7 mouse cellular contexts compared by ENCODE assay signal in the genomic region with DNA sequence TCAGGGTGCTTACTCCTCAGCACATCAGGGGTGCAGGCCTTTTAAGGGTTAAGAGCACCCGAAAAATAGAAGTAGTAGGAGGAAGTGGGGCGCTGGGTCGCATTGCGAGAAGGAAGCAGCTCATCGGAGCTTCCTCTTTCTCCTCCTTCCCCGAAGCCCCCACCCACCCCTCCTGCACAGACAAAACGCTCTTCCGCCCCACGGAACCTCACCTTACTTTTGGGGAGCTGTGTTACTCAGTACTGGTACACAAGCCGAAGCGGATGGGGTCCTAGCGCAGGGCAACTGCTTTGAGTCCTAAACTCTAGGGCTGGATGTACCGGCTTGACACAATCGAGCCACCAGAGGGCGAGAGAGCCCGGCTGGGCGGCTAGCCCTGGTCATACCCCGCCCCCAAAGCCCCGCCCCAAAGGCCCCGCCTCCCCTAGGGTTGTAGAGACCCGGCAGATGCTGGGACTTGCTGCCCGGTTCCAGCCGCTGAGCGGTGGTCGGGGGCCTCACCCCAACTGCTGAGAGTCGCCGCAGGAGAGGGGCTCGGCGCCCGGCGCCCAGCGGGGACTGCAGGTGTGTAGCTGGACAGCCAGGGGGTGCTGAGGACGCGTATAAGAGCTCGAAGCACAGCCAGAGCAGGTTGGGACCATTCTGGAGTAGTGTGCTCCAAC. TPM values are rescaled to one million over a fixed set of nuclear protein-coding genes. Genes with fewer than 3 reads are reported as not detected.
DNase-seq lines count a peak whose midpoint lies in the region; ATAC-seq and TF ChIP-seq lines count a peak whose summit lies in the region.

A gene (plus strand): TSS at position 423 of the 662 bp plus-strand sequence.

- no peak within 1 kb of the TSS for H3K27ac ChIP-seq in intestine, postnatal 0 days (ENCODE audit: low read depth, low read length)
- H3K27ac ChIP-seq in limb, embryonic 12.5 days, result no peak within 1 kb of the TSS
- no peak within 1 kb of the TSS for H3K27ac ChIP-seq in midbrain, embryonic 14.5 days (replicated peaks; ENCODE audit: low read depth, low read length)

- H3K36me3 ChIP-seq in intestine, postnatal 0 days (ENCODE audit: control insufficient read depth, insufficient read depth), result no peaks in the 10 kb centered on the region
- no peaks in the 10 kb centered on the region for H3K36me3 ChIP-seq in limb, embryonic 12.5 days
- no peaks in the 10 kb centered on the region for H3K36me3 ChIP-seq in midbrain, embryonic 14.5 days (ENCODE audit: control insufficient read depth, insufficient read depth, low read length)

- peak; percentile 75 for TF ChIP-seq CTCF in intestine, postnatal 0 days (IDR thresholded peaks at IDR 0.05; ENCODE audit: low read depth)

- no peaks in the 10 kb centered on the region for H3K9me3 ChIP-seq in intestine, postnatal 0 days (ENCODE audit: control insufficient read depth)
- H3K9me3 ChIP-seq in limb, embryonic 12.5 days, result no peaks in the 10 kb centered on the region
- H3K9me3 ChIP-seq in midbrain, embryonic 14.5 days (ENCODE audit: control insufficient read depth, low read length), result no peaks in the 10 kb centered on the region

- DNase-seq in adipocyte (ENCODE audit: low spot score), result peak; percentile 71
- peak; percentile 73 for DNase-seq in embryo, embryonic 11.5 days (ENCODE audit: low read depth, low spot score)
- DNase-seq in midbrain, embryonic 14.5 days, result peak; percentile 83
- DNase-seq in spleen, adult 12 weeks (ENCODE audit: low spot score), result peak; percentile 67

- peaks cover 2% of the 10 kb centered on the region; the same call in 1 of the 2 replicates for H3K27me3 ChIP-seq in intestine, postnatal 0 days (replicated peaks; ENCODE audit: control insufficient read depth, insufficient read depth, low read length)
- peaks cover 35% of the 10 kb centered on the region for H3K27me3 ChIP-seq in limb, embryonic 12.5 days
- H3K27me3 ChIP-seq in midbrain, embryonic 14.5 days (ENCODE audit: control insufficient read depth, insufficient read depth, low read length), result peaks cover 5% of the 10 kb centered on the region

- H3K4me2 ChIP-seq in intestine, postnatal 0 days (replicated peaks; ENCODE audit: low read depth), result peak within 1 kb of the TSS; percentile 75
- H3K4me2 ChIP-seq in limb, embryonic 12.5 days, result peak within 1 kb of the TSS; percentile 68
- H3K4me2 ChIP-seq in midbrain, embryonic 14.5 days (ENCODE audit: low read length), result peak within 1 kb of the TSS; percentile 53

- peak; percentile 70 for ATAC-seq in granulocyte monocyte progenitor cell, adult 5-6 weeks (replicated peaks; ENCODE audit: poor library complexity, severe bottlenecking)
- ATAC-seq in intestine, postnatal 0 days, result peak; percentile 70
- ATAC-seq in limb, embryonic 12.5 days (ENCODE audit: insufficient number of reproducible peaks, insufficient read depth, low FRiP score, low TSS enrichment, low read depth), result peak; percentile 87
- peak; percentile 62; the same call in 1 of the 2 replicates for ATAC-seq in midbrain, embryonic 14.5 days (ENCODE audit: low FRiP score, low TSS enrichment)

- H3K4me1 ChIP-seq in intestine, postnatal 0 days (replicated peaks; ENCODE audit: control insufficient read depth, insufficient read depth, low read length), result peaks cover 4% of the 10 kb centered on the region; the same call in 1 of the 2 replicates
- H3K4me1 ChIP-seq in limb, embryonic 12.5 days (replicated peaks), result peaks cover 27% of the 10 kb centered on the region
- H3K4me1 ChIP-seq in midbrain, embryonic 14.5 days (ENCODE audit: control insufficient read depth, insufficient read depth, low read length), result peaks cover 11% of the 10 kb centered on the region

- peak within 1 kb of the TSS; percentile 31 for H3K9ac ChIP-seq in intestine, postnatal 0 days (ENCODE audit: low read depth, low read length)
- H3K9ac ChIP-seq in limb, embryonic 12.5 days (replicated peaks), result peak within 1 kb of the TSS; percentile 47; the same call in 1 of the 2 replicates
- H3K9ac ChIP-seq in midbrain, embryonic 14.5 days (replicated peaks; ENCODE audit: low read length), result no peak within 1 kb of the TSS

- WGBS in intestine, postnatal 0 days, result 7% methylated on average over 34 of the region's 35 CpGs
- WGBS in limb, embryonic 12.5 days, result 5% methylated on average over 34 of the region's 35 CpGs
- WGBS in midbrain, embryonic 14.5 days, result 9% methylated on average over 35 of the region's 35 CpGs

- peak within 1 kb of the TSS; percentile 38 for H3K4me3 ChIP-seq in intestine, postnatal 0 days (ENCODE audit: low read depth, low read length)
- peak within 1 kb of the TSS; percentile 45 for H3K4me3 ChIP-seq in limb, embryonic 12.5 days (replicated peaks)
- peak within 1 kb of the TSS; percentile 31 for H3K4me3 ChIP-seq in midbrain, embryonic 14.5 days (replicated peaks; ENCODE audit: low read depth, low read length)

RNA-seq across cellular contexts. Expression of the gene that starts here (rescaled TPM):
- 16.5 TPM in 2 replicates for total RNA-seq in granulocyte monocyte progenitor cell, adult 5-6 weeks (2014; fragmentation: Nextera tagmentation)
- 4.4 and 9.0 TPM in 2 replicates for total RNA-seq in granulocyte monocyte progenitor cell, adult 5-6 weeks (2017)
- polyA plus RNA-seq in intestine, postnatal 0 days (2015; fragmentation: Nextera tagmentation; extraction: Ambion mirVana), result 0.22 and 0.35 TPM in 2 replicates
- polyA plus RNA-seq in limb, embryonic 12.5 days (2016; fragmentation: Nextera tagmentation; extraction: Ambion mirVana), result 0.25 and 0.58 TPM in 2 replicates
- polyA plus RNA-seq in midbrain, embryonic 14.5 days (2014; fragmentation: Nextera tagmentation; extraction: Ambion mirVana), result 0.04 and 0.54 TPM in 2 replicates

Comparison
In these comparisons a context has a peak if more than half of its experiments do, and no peak if none do; other contexts are left out.
1. Peak in ATAC-seq, H3K4me3 ChIP-seq, H3K9ac ChIP-seq and H3K4me2 ChIP-seq in intestine, postnatal 0 days; RNA of the gene not detected or under 1 TPM.
2. Peak in ATAC-seq, H3K4me3 ChIP-seq, H3K9ac ChIP-seq and H3K4me2 ChIP-seq in limb, embryonic 12.5 days; RNA of the gene not detected or under 1 TPM.
3. Peak in DNase-seq, ATAC-seq, H3K4me3 ChIP-seq and H3K4me2 ChIP-seq in midbrain, embryonic 14.5 days; RNA of the gene not detected or under 1 TPM.